Mouse (Mus musculus): ENCODE data around the gene H2-DMa. TPM values are rescaled to one million over a fixed set of nuclear protein-coding genes. Genes with fewer than 3 reads are reported as not detected.
A peak's percentile ranks its signal among the peaks of the same experiment; 100 is the strongest.

The H2-DMa gene
- polyA plus RNA-seq, 1 experiment = 8.2 TPM

- TF ChIP-seq POLR2A (IDR thresholded peaks at IDR 0.05; ENCODE audit: low read depth, low read length) = no peak
- no peak for TF ChIP-seq CTCF (IDR thresholded peaks at IDR 0.05; ENCODE audit: borderline replicate concordance, insufficient read depth, low read length)
- Histone ChIP-seq H3K4me3 (ENCODE audit: insufficient read depth, low read length) (no peak overlapping the region), H3K27ac (ENCODE audit: insufficient read depth, low read length) (no peak overlapping the region), H3K4me1 (ENCODE audit: control insufficient read depth, insufficient read depth, low read length) (no peaks in the 10 kb centered on the region)
Observed at GRCm38 (mm10) chr17:34185526-34185925, 66.2 kb downstream of the H2-DMa start.

GRCm38 (mm10) chr17:34186885-34187260 is 67.5 kb downstream of the H2-DMa start:
- TF ChIP-seq CTCF (IDR thresholded peaks at IDR 0.05; ENCODE audit: borderline replicate concordance, insufficient read depth, low read length) (no peak), POLR2A (IDR thresholded peaks at IDR 0.05; ENCODE audit: low read depth, low read length) (no peak)
- Histone ChIP-seq H3K27ac (ENCODE audit: insufficient read depth, low read length) (no peak overlapping the region), H3K4me1 (ENCODE audit: control insufficient read depth, insufficient read depth, low read length) (no peaks in the 10 kb centered on the region), H3K4me3 (ENCODE audit: insufficient read depth, low read length) (peak overlapping the region; percentile 68)

GRCm38 (mm10) chr17:34187261-34187916 is 68.0 kb downstream of the H2-DMa start, which contains the start of the genes Tap1 and Psmb9:
Gene Tap1, plus strand, starts transcription at chr17:34187553.
Gene Psmb9, minus strand, starts transcription at chr17:34187764.
- H3K4me3 ChIP-seq (ENCODE audit: insufficient read depth, low read length) = peak within 1 kb of the TSS; percentile 68
- H3K4me1 ChIP-seq (ENCODE audit: control insufficient read depth, insufficient read depth, low read length) = no peaks in the 10 kb centered on the region
- peak within 1 kb of the TSS; percentile 64 for H3K27ac ChIP-seq (ENCODE audit: insufficient read depth, low read length)
- TF ChIP-seq CTCF (IDR thresholded peaks at IDR 0.05; ENCODE audit: borderline replicate concordance, insufficient read depth, low read length) = no peak
- TF ChIP-seq POLR2A (IDR thresholded peaks at IDR 0.05; ENCODE audit: low read depth, low read length) = peak; percentile 67

GRCm38 (mm10) chr17:34188010-34188409 is 68.7 kb downstream of the H2-DMa start:
- Histone ChIP-seq H3K27ac (ENCODE audit: insufficient read depth, low read length) (peak overlapping the region; percentile 64), H3K4me1 (ENCODE audit: control insufficient read depth, insufficient read depth, low read length) (no peaks in the 10 kb centered on the region), H3K4me3 (ENCODE audit: insufficient read depth, low read length) (peak overlapping the region; percentile 68)
- no peak for TF ChIP-seq CTCF (IDR thresholded peaks at IDR 0.05; ENCODE audit: borderline replicate concordance, insufficient read depth, low read length)
- no peak for TF ChIP-seq POLR2A (IDR thresholded peaks at IDR 0.05; ENCODE audit: low read depth, low read length)

Other genes with a start within 250 kb of the H2-DMa start
- not detected in 2 replicates for gene Gm7029, start 245.7 kb upstream of the H2-DMa start, polyA plus RNA-seq (2011; ENCODE audit: insufficient read length, low read depth, missing spikeins)
- 41.9 and 63.1 TPM in 2 replicates for gene Kifc1, start 228.9 kb upstream of the H2-DMa start, polyA plus RNA-seq (2011; ENCODE audit: insufficient read length, low read depth, missing spikeins)
- gene Platr17, start 214.4 kb upstream of the H2-DMa start, polyA plus RNA-seq (2011; ENCODE audit: insufficient read length, low read depth, missing spikeins) = not detected in 2 replicates
- 23.3 and 26.6 TPM in 2 replicates for gene Daxx, start 210.1 kb upstream of the H2-DMa start, polyA plus RNA-seq (2011; ENCODE audit: insufficient read length, low read depth, missing spikeins)
- 61.4 and 91.2 TPM in 2 replicates for gene Tapbp, start 203.6 kb upstream of the H2-DMa start, polyA plus RNA-seq (2011; ENCODE audit: insufficient read length, low read depth, missing spikeins)
- 20.3 and 22.2 TPM in 2 replicates for gene Zbtb22, start 203.6 kb upstream of the H2-DMa start, polyA plus RNA-seq (2011; ENCODE audit: insufficient read length, low read depth, missing spikeins)
- gene Rgl2, start 190.0 kb upstream of the H2-DMa start, polyA plus RNA-seq (2011; ENCODE audit: insufficient read length, low read depth, missing spikeins) = 36.1 and 45.1 TPM in 2 replicates
- gene Pfdn6, start 179.2 kb upstream of the H2-DMa start, polyA plus RNA-seq (2011; ENCODE audit: insufficient read length, low read depth, missing spikeins) = 80.7 and 87.8 TPM in 2 replicates
- 20.3 and 20.5 TPM in 2 replicates for gene Wdr46, start 178.9 kb upstream of the H2-DMa start, polyA plus RNA-seq (2011; ENCODE audit: insufficient read length, low read depth, missing spikeins)
- 2.3 and 3.6 TPM in 2 replicates for gene B3galt4, start 168.1 kb upstream of the H2-DMa start, polyA plus RNA-seq (2011; ENCODE audit: insufficient read length, low read depth, missing spikeins)
- 34.0 and 35.7 TPM in 2 replicates for gene Vps52, start 163.7 kb upstream of the H2-DMa start, polyA plus RNA-seq (2011; ENCODE audit: insufficient read length, low read depth, missing spikeins)
- gene Rps18, start 163.5 kb upstream of the H2-DMa start, polyA plus RNA-seq (2011; ENCODE audit: insufficient read length, low read depth, missing spikeins) = 1,572 and 1,668 TPM in 2 replicates
- 131 and 166 TPM in 2 replicates for gene H2-K1, start 119.2 kb upstream of the H2-DMa start, polyA plus RNA-seq (2011; ENCODE audit: insufficient read length, low read depth, missing spikeins)
- gene Ring1, start 94.9 kb upstream of the H2-DMa start, polyA plus RNA-seq (2011; ENCODE audit: insufficient read length, low read depth, missing spikeins) = 12.2 and 13.8 TPM in 2 replicates
- gene H2-Ke6, start 91.5 kb upstream of the H2-DMa start, polyA plus RNA-seq (2011; ENCODE audit: insufficient read length, low read depth, missing spikeins) = 16.7 and 16.9 TPM in 2 replicates
- gene Slc39a7, start 87.9 kb upstream of the H2-DMa start, polyA plus RNA-seq (2011; ENCODE audit: insufficient read length, low read depth, missing spikeins) = 181 and 191 TPM in 2 replicates
- 24.8 and 26.1 TPM in 2 replicates for gene Rxrb, start 87.7 kb upstream of the H2-DMa start, polyA plus RNA-seq (2011; ENCODE audit: insufficient read length, low read depth, missing spikeins)
- gene Col11a2, start 80.1 kb upstream of the H2-DMa start, polyA plus RNA-seq (2011; ENCODE audit: insufficient read length, low read depth, missing spikeins) = 0.37 and 0.45 TPM in 2 replicates
- gene H2-Oa, start 27.2 kb upstream of the H2-DMa start, polyA plus RNA-seq (2011; ENCODE audit: insufficient read length, low read depth, missing spikeins) = not detected in 2 replicates
- 205 and 233 TPM in 2 replicates for gene Brd2, start 3.1 kb downstream of the H2-DMa start, polyA plus RNA-seq (2011; ENCODE audit: insufficient read length, low read depth, missing spikeins)
- gene H2-DMb2, start 23.8 kb downstream of the H2-DMa start, polyA plus RNA-seq (2011; ENCODE audit: insufficient read length, low read depth, missing spikeins) = not detected in 2 replicates
- 2.2 and 2.4 TPM in 2 replicates for gene H2-DMb1, start 33.5 kb downstream of the H2-DMa start, polyA plus RNA-seq (2011; ENCODE audit: insufficient read length, low read depth, missing spikeins)
- 17.8 TPM in 2 replicates for gene Tap1, start 68.0 kb downstream of the H2-DMa start, polyA plus RNA-seq (2011; ENCODE audit: insufficient read length, low read depth, missing spikeins)
- 2.7 and 11.9 TPM in 2 replicates for gene Psmb9, start 68.2 kb downstream of the H2-DMa start, polyA plus RNA-seq (2011; ENCODE audit: insufficient read length, low read depth, missing spikeins)
- 16.1 and 18.8 TPM in 2 replicates for gene Psmb8, start 78.2 kb downstream of the H2-DMa start, polyA plus RNA-seq (2011; ENCODE audit: insufficient read length, low read depth, missing spikeins)
- 25.6 and 25.7 TPM in 2 replicates for gene Tap2, start 84.0 kb downstream of the H2-DMa start, polyA plus RNA-seq (2011; ENCODE audit: insufficient read length, low read depth, missing spikeins)
- gene H2-Ob, start 119.4 kb downstream of the H2-DMa start, polyA plus RNA-seq (2011; ENCODE audit: insufficient read length, low read depth, missing spikeins) = not detected in 2 replicates
- gene H2-Ab1, start 138.1 kb downstream of the H2-DMa start, polyA plus RNA-seq (2011; ENCODE audit: insufficient read length, low read depth, missing spikeins) = not detected in 2 replicates
- not detected in 2 replicates for gene H2-Aa, start 168.3 kb downstream of the H2-DMa start, polyA plus RNA-seq (2011; ENCODE audit: insufficient read length, low read depth, missing spikeins)
- not detected in 2 replicates for gene H2-Eb1, start 186.3 kb downstream of the H2-DMa start, polyA plus RNA-seq (2011; ENCODE audit: insufficient read length, low read depth, missing spikeins)
- not detected in 2 replicates for gene H2-Eb2, start 206.1 kb downstream of the H2-DMa start, polyA plus RNA-seq (2011; ENCODE audit: insufficient read length, low read depth, missing spikeins)
- not detected in 2 replicates for gene Btnl2, start 235.3 kb downstream of the H2-DMa start, polyA plus RNA-seq (2011; ENCODE audit: insufficient read length, low read depth, missing spikeins)

All from embryonic fibroblast, embryonic 13.5 days (primary cell).